Mouse (Mus musculus): ENCODE results near the gene Hmga2. TPM values are rescaled to one million over a fixed set of nuclear protein-coding genes. Genes with fewer than 3 reads are reported as not detected.
"Not testable (repeated sequence)": the region's sequence is repeated elsewhere in the genome, so short reads cannot be mapped to it uniquely, and the experiment has no call there.

The Hmga2 gene
- total RNA-seq, 2 experiments from 2014 or later = not detected

GRCm38 (mm10) chr10:120344558-120345318 lies 131.5 kb downstream of the Hmga2 start:
- no peak for DNase-seq

- not testable (repeated sequence) for DNase-seq
Observed at GRCm38 (mm10) chr10:120339906-120340305, 136.4 kb downstream of the Hmga2 start.

DNA sequence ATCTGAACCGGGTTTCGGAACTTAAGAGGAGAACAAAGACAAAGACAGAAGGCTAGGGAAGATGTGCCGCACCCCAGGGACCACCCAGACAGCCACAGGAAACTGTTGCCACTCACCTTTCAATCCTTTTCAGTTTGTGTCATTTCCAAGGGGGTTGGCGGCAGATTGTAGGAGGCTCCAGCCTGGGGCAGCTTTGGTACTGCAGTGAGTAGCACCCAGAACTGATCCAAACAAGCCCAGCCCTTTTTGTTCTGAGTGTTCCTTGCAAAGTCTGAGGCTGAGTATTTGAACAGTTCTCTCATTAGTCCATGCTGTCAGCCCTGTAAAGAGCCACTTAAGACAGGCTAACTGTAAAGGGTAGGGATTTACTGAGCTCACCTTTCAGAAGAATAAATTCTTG lies 136.9 kb downstream of the Hmga2 start:
- no peak for DNase-seq

- DNase-seq = no peak
Observed at GRCm38 (mm10) chr10:120338841-120339240, 137.4 kb downstream of the Hmga2 start.

GRCm38 (mm10) chr10:120338431-120338830 lies 137.8 kb downstream of the Hmga2 start:
- not testable (repeated sequence) for DNase-seq

DNA sequence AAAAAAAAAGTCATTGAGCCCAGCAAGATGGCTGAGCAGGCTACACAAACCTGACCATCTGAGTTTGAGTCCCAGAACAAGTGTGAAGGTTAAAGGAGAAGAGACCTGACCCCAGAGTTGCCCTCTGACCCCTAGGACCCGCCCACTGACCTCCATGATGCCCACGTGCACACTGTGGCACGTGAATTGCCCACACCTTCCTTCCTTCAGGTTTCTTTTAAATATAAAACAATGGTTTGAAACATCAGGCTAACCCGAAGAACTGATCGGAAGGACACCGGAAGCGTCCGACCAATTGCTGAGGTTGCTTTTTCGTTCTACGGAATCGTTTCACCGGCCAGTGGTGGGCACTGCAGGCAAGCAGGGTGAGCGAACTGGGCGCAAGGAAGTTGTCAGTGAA lies 148.3 kb downstream of the Hmga2 start:
- DNase-seq = no peak

- DNase-seq = no peak
Observed at GRCm38 (mm10) chr10:120323584-120324203, 152.6 kb downstream of the Hmga2 start.

GRCm38 (mm10) chr10:120322815-120323214 lies 153.5 kb downstream of the Hmga2 start:
- no peak for DNase-seq

DNA sequence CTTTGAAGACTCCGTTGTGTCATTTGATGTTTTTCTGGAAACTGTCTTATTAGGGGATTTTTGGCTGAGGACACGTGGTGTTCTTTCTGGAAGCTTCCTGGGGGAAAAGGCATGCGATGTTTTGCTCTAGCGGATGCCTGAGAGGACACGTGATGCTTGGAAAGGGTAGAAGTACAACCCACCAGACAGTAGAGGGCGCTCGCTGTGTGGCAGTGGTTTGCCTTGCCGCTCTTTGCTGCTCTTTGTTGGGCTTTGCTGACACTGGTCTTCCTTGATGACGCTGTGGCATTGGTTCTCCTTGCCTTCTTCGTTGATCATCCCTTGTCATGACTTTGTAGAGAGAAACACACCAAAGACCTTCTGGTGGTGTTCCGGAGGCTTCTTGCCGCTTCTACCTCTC lies 156.7 kb downstream of the Hmga2 start:
- no peak for DNase-seq

Small RNA genes lying within 50 kb of the gene (microRNA-seq; reads per million reads assigned to microRNA genes)
- gene Mir763 = 0 reads per million in 2 experiments

Other genes starting within 250 kb of the Hmga2 start
- gene Llph, start 249.4 kb downstream of the Hmga2 start, total RNA-seq (2021) = 1 to 10 TPM; 8.3 to 9.9 TPM